Mouse (Mus musculus): ENCODE measurements around the gene Chil1.

DNA sequence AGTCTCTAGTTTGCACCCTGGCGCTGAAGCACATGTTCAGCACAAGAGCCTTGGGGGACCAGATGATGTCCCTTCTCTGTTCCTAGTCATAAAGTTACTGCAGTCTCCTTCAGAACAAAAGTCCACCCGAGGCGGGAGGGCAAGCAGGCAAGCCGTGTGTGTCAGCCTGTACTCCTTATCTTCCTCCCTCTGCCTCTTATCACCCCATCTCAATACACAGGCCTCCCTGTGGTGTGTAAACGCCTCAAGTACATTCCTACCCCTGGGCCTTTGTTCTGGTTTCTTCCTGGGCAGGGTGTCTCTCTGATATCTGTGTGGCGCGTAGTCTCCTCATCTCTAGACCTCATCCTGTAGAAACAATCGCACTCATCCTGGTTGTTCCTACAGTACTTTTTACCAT lies 44.8 kb downstream of the Chil1 start:
- TF ChIP-seq TAL1 (IDR thresholded peaks at IDR 0.05; ENCODE audit: low read length) (no peak), GATA1 (IDR thresholded peaks at IDR 0.05; ENCODE audit: low read length) (no peak)
